Mouse (Mus musculus): ENCODE data around the gene Lxn. TPM values are rescaled to one million over a fixed set of nuclear protein-coding genes. Genes with fewer than 3 reads are reported as not detected.

Gene Lxn
- polyA plus RNA-seq, 1 experiment from 2014 or later: 68.8 TPM

- H3K27ac ChIP-seq: no peak overlapping the region
- no peaks in the 10 kb centered on the region for H3K9me3 ChIP-seq (replicated peaks)
- no peak overlapping the region for H3K9ac ChIP-seq
- ATAC-seq (replicated peaks; ENCODE audit: insufficient number of reproducible peaks, insufficient read depth, low FRiP score, low read depth): no peak
- H3K4me3 ChIP-seq: no peak overlapping the region
- H3K27me3 ChIP-seq: no peaks in the 10 kb centered on the region
- no peaks in the 10 kb centered on the region for H3K4me1 ChIP-seq (replicated peaks)
- no peaks in the 10 kb centered on the region for H3K36me3 ChIP-seq
- no peak overlapping the region for H3K4me2 ChIP-seq
- WGBS: 26% methylated on average over 4 of the region's 4 CpGs
These were observed 26.4 kb upstream of the Lxn start for GRCm38 (mm10) chr3:67490156-67490555.

GRCm38 (mm10) chr3:67485233-67485632 lies 21.5 kb upstream of the Lxn start:
- Histone ChIP-seq H3K9ac (no peak overlapping the region), H3K4me1 (replicated peaks) (no peaks in the 10 kb centered on the region; the same call in 1 of the 2 replicates), H3K36me3 (no peaks in the 10 kb centered on the region), H3K27ac (no peak overlapping the region), H3K4me3 (no peak overlapping the region), H3K4me2 (no peak overlapping the region), H3K27me3 (no peaks in the 10 kb centered on the region), H3K9me3 (replicated peaks) (no peaks in the 10 kb centered on the region)
- no peak for ATAC-seq (replicated peaks; ENCODE audit: insufficient number of reproducible peaks, insufficient read depth, low FRiP score, low read depth)
- WGBS: 84% methylated on average over 2 of the region's 2 CpGs

DNA sequence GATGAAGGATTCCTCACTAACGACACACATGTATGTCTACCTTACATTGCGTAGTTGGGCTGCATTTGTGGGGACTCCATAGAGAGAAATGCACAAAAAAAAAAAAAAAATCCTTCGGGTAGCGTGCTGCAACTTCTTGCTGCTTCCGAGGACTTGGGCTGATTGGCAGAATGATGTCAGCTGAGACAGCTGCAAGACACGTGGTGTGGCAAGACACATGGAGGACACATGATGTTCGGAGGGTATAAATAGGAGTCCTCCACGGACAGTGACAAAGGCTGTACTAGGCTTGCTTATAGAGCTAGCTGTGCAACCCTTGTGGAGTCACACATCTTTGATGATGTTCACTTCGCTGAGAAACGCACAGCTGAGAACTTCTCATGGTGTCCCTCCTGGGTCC lies 18.7 kb upstream of the Lxn start:
- no peaks in the 10 kb centered on the region for H3K9me3 ChIP-seq (replicated peaks)
- no peaks in the 10 kb centered on the region for H3K27me3 ChIP-seq
- H3K4me1 ChIP-seq (replicated peaks): no peaks in the 10 kb centered on the region; the same call in 1 of the 2 replicates
- H3K36me3 ChIP-seq: peaks cover 12% of the 10 kb centered on the region; the same call in 1 of the 2 replicates
- no peak overlapping the region for H3K9ac ChIP-seq
- 89% methylated on average over 10 of the region's 10 CpGs for WGBS
- H3K27ac ChIP-seq: no peak overlapping the region
- no peak overlapping the region for H3K4me2 ChIP-seq
- ATAC-seq (replicated peaks; ENCODE audit: insufficient number of reproducible peaks, insufficient read depth, low FRiP score, low read depth): no peak
- H3K4me3 ChIP-seq: no peak overlapping the region

DNA sequence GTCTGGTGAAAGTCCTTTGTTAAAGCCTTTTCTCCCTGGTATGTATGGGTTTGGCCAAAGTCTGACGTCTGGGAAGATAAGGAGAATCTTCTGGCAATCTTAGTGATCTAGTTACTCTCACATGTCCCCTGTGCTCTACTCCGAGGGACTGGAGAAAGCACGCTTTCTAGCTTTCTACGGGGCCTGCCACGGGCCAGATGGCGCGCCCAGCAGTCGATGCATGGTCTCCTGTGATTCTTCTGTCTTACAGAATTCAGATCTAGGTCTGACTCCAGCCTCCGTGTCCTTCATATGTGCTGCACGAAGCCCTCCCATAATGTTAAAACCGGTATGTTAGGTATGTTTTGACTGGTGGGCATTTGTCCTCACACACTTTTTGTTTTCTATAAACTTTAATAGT lies 16.1 kb upstream of the Lxn start:
- 86% methylated on average over 11 of the region's 11 CpGs for WGBS
- Histone ChIP-seq H3K36me3 (peaks cover 32% of the 10 kb centered on the region), H3K9ac (no peak overlapping the region), H3K27ac (no peak overlapping the region), H3K4me1 (replicated peaks) (no peaks in the 10 kb centered on the region; the same call in 1 of the 2 replicates), H3K27me3 (no peaks in the 10 kb centered on the region), H3K9me3 (replicated peaks) (no peaks in the 10 kb centered on the region), H3K4me2 (no peak overlapping the region), H3K4me3 (no peak overlapping the region)
- ATAC-seq (replicated peaks; ENCODE audit: insufficient number of reproducible peaks, insufficient read depth, low FRiP score, low read depth): no peak

GRCm38 (mm10) chr3:67473438-67473837 lies 9.7 kb upstream of the Lxn start:
- no peaks in the 10 kb centered on the region for H3K4me1 ChIP-seq (replicated peaks)
- H3K9ac ChIP-seq: no peak overlapping the region
- H3K27me3 ChIP-seq: no peaks in the 10 kb centered on the region
- no peaks in the 10 kb centered on the region for H3K9me3 ChIP-seq (replicated peaks)
- ATAC-seq (replicated peaks; ENCODE audit: insufficient number of reproducible peaks, insufficient read depth, low FRiP score, low read depth): no peak
- no peak overlapping the region for H3K4me2 ChIP-seq
- WGBS: 82% methylated on average over 6 of the region's 6 CpGs
- H3K4me3 ChIP-seq: no peak overlapping the region
- H3K27ac ChIP-seq: no peak overlapping the region
- peaks cover 44% of the 10 kb centered on the region for H3K36me3 ChIP-seq

- no peak overlapping the region for H3K27ac ChIP-seq
These were observed 7.8 kb upstream of the Lxn start for GRCm38 (mm10) chr3:67471408-67472127.

DNA sequence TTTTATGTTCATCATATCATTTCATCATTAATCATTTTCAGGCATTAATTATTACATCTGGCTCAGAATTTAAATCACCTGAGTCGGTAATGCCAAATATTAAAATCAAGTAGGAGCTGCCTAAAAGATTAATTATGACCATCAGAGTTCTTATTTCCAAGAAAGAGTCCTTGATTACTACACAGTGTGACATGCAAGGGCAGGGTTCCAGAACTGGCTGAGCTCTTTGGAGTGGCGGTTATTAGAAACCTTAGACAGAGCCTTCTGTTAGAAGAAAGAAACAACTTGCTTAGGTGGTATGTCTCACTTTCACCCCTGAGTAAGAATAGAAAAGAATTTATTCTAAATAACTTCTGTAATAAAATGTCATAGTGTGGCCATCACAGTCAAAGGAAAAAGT lies 3.6 kb upstream of the Lxn start:
- peaks cover 14% of the 10 kb centered on the region for H3K4me1 ChIP-seq (replicated peaks)
- no peaks in the 10 kb centered on the region for H3K9me3 ChIP-seq (replicated peaks)
- no peak overlapping the region for H3K4me2 ChIP-seq
- WGBS: 91% methylated on average over 2 of the region's 2 CpGs
- H3K9ac ChIP-seq: no peak overlapping the region
- no peak overlapping the region for H3K4me3 ChIP-seq
- H3K27me3 ChIP-seq: no peaks in the 10 kb centered on the region
- no peak overlapping the region for H3K27ac ChIP-seq
- H3K36me3 ChIP-seq: peaks cover 21% of the 10 kb centered on the region
- no peak for ATAC-seq (replicated peaks; ENCODE audit: insufficient number of reproducible peaks, insufficient read depth, low FRiP score, low read depth)

More at GRCm38 (mm10) chr3:67471408-67472127, 7.8 kb upstream of the Lxn start:
- WGBS: 58% methylated on average over 4 of the region's 4 CpGs
- no peaks in the 10 kb centered on the region for H3K9me3 ChIP-seq (replicated peaks)
- H3K36me3 ChIP-seq: peaks cover 43% of the 10 kb centered on the region
- H3K4me3 ChIP-seq: no peak overlapping the region
- no peak for ATAC-seq (replicated peaks; ENCODE audit: insufficient number of reproducible peaks, insufficient read depth, low FRiP score, low read depth)
- no peaks in the 10 kb centered on the region for H3K4me1 ChIP-seq (replicated peaks)
- no peak overlapping the region for H3K9ac ChIP-seq
- no peak overlapping the region for H3K4me2 ChIP-seq
- H3K27me3 ChIP-seq: no peaks in the 10 kb centered on the region

- ATAC-seq (replicated peaks; ENCODE audit: insufficient number of reproducible peaks, insufficient read depth, low FRiP score, low read depth): no peak
- WGBS: 86% methylated on average over 5 of the region's 5 CpGs
- Histone ChIP-seq H3K4me2 (no peak overlapping the region), H3K4me1 (replicated peaks) (peaks cover 18% of the 10 kb centered on the region), H3K27ac (no peak overlapping the region), H3K9me3 (replicated peaks) (no peaks in the 10 kb centered on the region), H3K27me3 (no peaks in the 10 kb centered on the region), H3K4me3 (no peak overlapping the region), H3K36me3 (peaks cover 21% of the 10 kb centered on the region), H3K9ac (no peak overlapping the region)
These were observed 2.9 kb upstream of the Lxn start for GRCm38 (mm10) chr3:67466576-67466975.

DNA sequence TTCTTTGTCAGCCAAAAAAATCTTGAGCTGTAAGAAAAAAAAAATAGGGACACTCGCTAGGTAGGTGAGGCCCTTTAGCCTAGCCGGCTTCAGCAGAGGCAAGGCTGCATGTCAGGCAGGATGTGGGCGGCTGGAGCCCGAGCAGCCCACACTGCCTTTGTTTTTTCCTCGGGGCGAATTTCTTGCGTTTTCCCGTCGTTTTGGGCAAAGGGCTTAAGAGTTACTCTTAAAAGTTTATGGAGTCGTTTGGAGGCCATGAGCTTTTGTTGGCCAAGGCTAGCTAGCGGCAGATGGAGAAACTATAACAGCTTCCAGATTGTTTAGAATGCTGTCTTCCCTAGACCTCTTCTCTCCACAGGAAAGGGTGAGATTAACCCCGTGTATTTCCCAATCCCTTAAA lies 725 bp downstream of the Lxn start:
- Histone ChIP-seq H3K4me3 (peak overlapping the region; percentile 71), H3K36me3 (peaks cover 27% of the 10 kb centered on the region), H3K27ac (peak overlapping the region; percentile 76), H3K9ac (peak overlapping the region; percentile 63), H3K4me2 (peak overlapping the region; percentile 94), H3K4me1 (replicated peaks) (peaks cover 20% of the 10 kb centered on the region), H3K27me3 (no peaks in the 10 kb centered on the region), H3K9me3 (replicated peaks) (no peaks in the 10 kb centered on the region)
- no peak for ATAC-seq (replicated peaks; ENCODE audit: insufficient number of reproducible peaks, insufficient read depth, low FRiP score, low read depth)
- 1% methylated on average over 12 of the region's 12 CpGs for WGBS

- peaks cover 26% of the 10 kb centered on the region for H3K36me3 ChIP-seq
- H3K4me3 ChIP-seq: peak overlapping the region; percentile 71
- peak overlapping the region; percentile 76; the same call in 1 of the 2 replicates for H3K27ac ChIP-seq
- peaks cover 20% of the 10 kb centered on the region for H3K4me1 ChIP-seq (replicated peaks)
- WGBS: 23% methylated on average over 10 of the region's 10 CpGs
- ATAC-seq (replicated peaks; ENCODE audit: insufficient number of reproducible peaks, insufficient read depth, low FRiP score, low read depth): peak; percentile 33; the same call in 1 of the 2 replicates
- H3K9me3 ChIP-seq (replicated peaks): no peaks in the 10 kb centered on the region
- H3K9ac ChIP-seq: peak overlapping the region; percentile 41
- H3K4me2 ChIP-seq: peak overlapping the region; percentile 94
- no peaks in the 10 kb centered on the region for H3K27me3 ChIP-seq
These were observed 1.1 kb downstream of the Lxn start for GRCm38 (mm10) chr3:67462578-67462977.

DNA sequence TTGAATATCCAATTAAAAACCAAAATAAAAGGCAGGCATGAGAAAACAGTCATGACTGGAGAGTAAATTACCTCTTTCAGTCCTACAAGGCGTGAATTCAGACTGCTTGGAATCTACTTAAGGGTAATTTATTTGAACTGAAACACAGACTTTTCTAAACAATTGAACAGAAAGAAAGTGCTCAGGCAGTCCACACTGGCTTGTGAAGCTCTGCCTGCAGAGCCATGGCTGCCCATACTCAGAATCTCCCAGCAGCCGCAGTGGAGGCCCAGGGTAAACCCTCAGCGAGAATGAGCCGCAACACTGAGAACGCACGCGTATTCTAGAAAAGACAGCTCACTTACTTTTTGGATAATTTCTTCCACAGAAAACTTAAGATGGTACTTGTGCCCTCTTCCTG lies 1.7 kb downstream of the Lxn start:
- ATAC-seq (replicated peaks; ENCODE audit: insufficient number of reproducible peaks, insufficient read depth, low FRiP score, low read depth): no peak
- H3K27ac ChIP-seq: no peak overlapping the region
- peaks cover 31% of the 10 kb centered on the region for H3K36me3 ChIP-seq
- peak overlapping the region; percentile 94 for H3K4me2 ChIP-seq
- peak overlapping the region; percentile 71; the same call in 1 of the 2 replicates for H3K4me3 ChIP-seq
- H3K4me1 ChIP-seq (replicated peaks): peaks cover 20% of the 10 kb centered on the region
- 91% methylated on average over 7 of the region's 7 CpGs for WGBS
- no peaks in the 10 kb centered on the region for H3K27me3 ChIP-seq
- no peak overlapping the region for H3K9ac ChIP-seq
- no peaks in the 10 kb centered on the region for H3K9me3 ChIP-seq (replicated peaks)

DNA sequence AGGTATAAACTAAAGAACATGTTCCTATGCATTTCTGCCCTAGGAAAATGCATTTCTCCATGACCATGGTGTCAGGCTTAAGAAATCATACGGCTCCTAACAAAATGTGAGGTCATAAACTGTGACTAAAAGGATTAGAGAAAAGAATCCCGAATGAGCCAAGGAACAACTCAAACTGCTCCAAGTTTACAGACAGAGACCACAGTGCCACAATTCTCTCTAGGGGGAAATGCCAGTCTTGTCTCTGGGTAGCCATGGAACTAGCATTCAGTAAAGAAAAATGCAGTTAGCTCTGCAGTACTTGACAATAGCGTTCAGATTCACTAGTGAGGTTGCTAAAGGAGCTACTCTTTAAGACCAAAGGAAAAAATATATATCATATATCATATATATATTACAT lies 3.8 kb downstream of the Lxn start:
- no peak overlapping the region for H3K9ac ChIP-seq
- 91% methylated on average over 3 of the region's 3 CpGs for WGBS
- H3K4me2 ChIP-seq: no peak overlapping the region
- H3K9me3 ChIP-seq (replicated peaks): no peaks in the 10 kb centered on the region
- no peak for ATAC-seq (replicated peaks; ENCODE audit: insufficient number of reproducible peaks, insufficient read depth, low FRiP score, low read depth)
- peaks cover 20% of the 10 kb centered on the region for H3K4me1 ChIP-seq (replicated peaks)
- H3K27me3 ChIP-seq: no peaks in the 10 kb centered on the region
- H3K27ac ChIP-seq: no peak overlapping the region
- H3K4me3 ChIP-seq: no peak overlapping the region
- H3K36me3 ChIP-seq: peaks cover 52% of the 10 kb centered on the region

Data from heart, embryonic 15.5 days (tissue).